Mouse (Mus musculus) adrenal gland, adult 18-20 months (tissue): ENCODE data around the gene Myom1. TPM values are rescaled to one million over a fixed set of nuclear protein-coding genes. Genes with fewer than 3 reads are reported as not detected.

Experiments used
- total RNA-seq, 2 experiments: library from RNA; stranded (reverse); gene quantifications; 1 replicate in 1 of 2; 2 replicates in 1 of 2; pipeline ENCODE4 v1.2.3; 2021

The Myom1 gene
- total RNA-seq, 2 experiments from 2014 or later: 2.7 to 5.4 TPM

Other genes with a start within 250 kb of the Myom1 start
- gene Tgif1, start 149.1 kb upstream of the Myom1 start, total RNA-seq: 10 to 100 TPM; 42.5 to 58.2 TPM
- 100 to 1,000 TPM; 277 to 311 TPM for gene Myl12a, start 245 bp downstream of the Myom1 start, total RNA-seq
- 10 to 100 TPM; 34.4 to 40.1 TPM for gene Lpin2, start 179.9 kb downstream of the Myom1 start, total RNA-seq